Mouse (Mus musculus) myocyte (in vitro differentiated cells): Measurements from ENCODE around the gene Olfr516.

ENCODE experiments used
- MYOD1 ChIP-seq, 3 experiments: IDR thresholded peaks; one replicate each; pipeline ENCODE4 v1.6.1; 2011; ENCODE audit warnings: control low read depth in 2 of 3, low read depth in 2 of 3, mild to moderate bottlenecking in 2 of 3, moderate library complexity in 1 of 3; ENCODE audit not compliant: insufficient read length in 2 of 3, control insufficient read depth in 1 of 3
- TCF12 ChIP-seq: IDR thresholded peaks from one replicate; pipeline ENCODE4 v1.6.1; 2011; ENCODE audit warnings: mild to moderate bottlenecking, control low read depth; ENCODE audit not compliant: poor library complexity, insufficient read depth, severe bottlenecking

- TF ChIP-seq TCF12 (no peak), MYOD1 (IDR thresholded peaks at IDR 0.05; ENCODE audit: control insufficient read depth in 1 of 3, insufficient read length in 2 of 3, low read depth in 2 of 3) (no peak)
Observed at GRCm38 (mm10) chr7:108850429-108850828, at the start of gene Olfr516.
